Mouse (Mus musculus) liver (tissue): Measurements from ENCODE around the gene Tomt.

ENCODE experiments used
- DNase-seq: peaks from one replicate; pipeline ENCODE4 v3.0.0-alpha.2; 2020; ENCODE audit warnings: mixed read lengths

Gene Tomt

GRCm38 (mm10) chr7:101900331-101901097, 5.6 kb downstream of the Tomt start:
- no peak for DNase-seq

DNA sequence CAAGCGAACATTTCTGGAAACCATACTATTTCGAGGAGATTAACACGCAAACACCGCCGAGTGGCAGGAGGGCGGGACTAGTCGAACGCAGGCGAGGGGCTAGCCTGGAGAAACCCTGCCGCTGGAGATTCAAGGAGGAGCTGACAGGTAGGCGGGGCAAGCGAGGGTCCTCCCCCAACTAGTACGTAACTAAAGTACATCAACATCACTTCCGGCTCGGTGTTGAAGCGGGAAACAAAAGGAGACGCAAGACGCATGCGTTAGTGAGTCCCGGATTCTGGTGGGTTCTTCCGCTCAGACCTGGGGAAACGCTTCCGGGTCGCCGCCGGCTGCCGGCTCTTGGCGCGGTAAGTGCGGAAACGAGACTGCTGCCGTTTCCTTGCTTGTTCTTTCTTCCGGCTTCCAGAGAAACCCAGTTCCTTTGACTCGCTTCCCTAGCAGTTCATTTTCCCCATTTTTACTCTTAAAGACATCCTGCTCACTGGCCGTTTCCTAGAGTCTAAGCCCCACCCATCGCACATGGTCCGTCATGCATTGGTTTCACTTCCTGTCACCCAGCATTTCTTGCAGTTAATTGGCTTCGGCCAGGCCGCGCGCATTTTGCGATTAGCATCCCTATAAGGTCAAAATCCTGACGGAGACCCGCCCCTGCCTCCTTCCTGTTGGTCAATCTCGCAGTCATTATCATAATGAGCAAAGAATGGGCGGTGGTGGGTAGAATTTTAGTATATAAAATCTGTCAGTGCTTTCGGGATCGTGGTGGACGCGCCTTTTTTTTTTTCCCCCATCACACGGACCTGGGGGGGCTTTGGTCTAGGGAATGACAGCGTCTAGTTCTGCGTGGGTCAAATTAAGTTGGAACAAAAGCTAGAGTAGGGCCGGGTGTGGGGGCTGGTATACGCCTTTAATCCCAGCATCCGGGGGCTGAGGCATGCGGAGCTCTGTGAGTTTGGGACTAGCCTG, 9.8 kb downstream of the Tomt start:
- DNase-seq: peak; percentile 98

DNA sequence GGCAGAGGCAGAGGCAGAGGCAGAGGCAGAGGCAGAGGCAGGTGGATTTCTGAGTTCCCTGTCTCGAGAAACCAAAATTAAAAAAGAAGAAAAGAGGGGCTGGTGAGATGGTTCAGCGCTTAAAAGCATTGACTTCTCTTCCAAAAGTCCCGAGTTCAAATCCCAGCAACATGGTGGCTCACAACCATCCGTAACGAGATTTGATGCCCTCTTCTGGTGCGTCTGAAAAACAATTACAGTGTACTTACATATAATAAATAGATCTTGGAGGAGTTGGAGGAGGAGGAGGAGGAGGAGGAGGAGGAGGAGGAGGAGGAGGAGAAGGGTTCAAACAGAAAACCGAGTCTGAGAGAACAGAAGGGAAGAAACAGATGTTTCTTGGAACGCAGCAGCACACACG, 10.5 kb downstream of the Tomt start:
- no peak for DNase-seq

GRCm38 (mm10) chr7:101888460-101888859, 17.7 kb downstream of the Tomt start:
- no peak for DNase-seq

GRCm38 (mm10) chr7:101886274-101886673, 19.9 kb downstream of the Tomt start:
- no peak for DNase-seq

- no peak for DNase-seq
These were observed 22.0 kb downstream of the Tomt start for GRCm38 (mm10) chr7:101884160-101884559.

GRCm38 (mm10) chr7:101882413-101883154, 23.6 kb downstream of the Tomt start:
- DNase-seq: peak; percentile 13

DNA sequence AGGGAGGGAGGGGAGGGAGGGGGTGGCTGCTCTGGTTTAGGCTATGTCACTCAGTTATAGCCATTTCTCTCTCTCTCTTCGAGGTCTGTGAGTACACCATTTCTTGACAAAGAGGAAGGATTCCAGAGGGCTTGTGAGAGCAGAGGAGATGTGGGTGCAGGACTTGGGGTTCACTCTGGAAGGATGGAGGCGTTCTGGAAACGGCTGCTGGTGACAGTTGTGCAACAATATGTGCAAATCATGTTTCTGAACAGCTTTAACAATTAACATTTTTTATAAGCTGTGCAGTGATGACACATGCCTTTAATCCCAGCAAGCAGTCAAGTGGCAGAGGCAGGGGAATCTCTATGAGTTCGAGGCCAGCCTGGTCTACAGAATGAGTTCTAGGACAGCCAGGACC, 25.3 kb downstream of the Tomt start:
- no peak for DNase-seq

DNA sequence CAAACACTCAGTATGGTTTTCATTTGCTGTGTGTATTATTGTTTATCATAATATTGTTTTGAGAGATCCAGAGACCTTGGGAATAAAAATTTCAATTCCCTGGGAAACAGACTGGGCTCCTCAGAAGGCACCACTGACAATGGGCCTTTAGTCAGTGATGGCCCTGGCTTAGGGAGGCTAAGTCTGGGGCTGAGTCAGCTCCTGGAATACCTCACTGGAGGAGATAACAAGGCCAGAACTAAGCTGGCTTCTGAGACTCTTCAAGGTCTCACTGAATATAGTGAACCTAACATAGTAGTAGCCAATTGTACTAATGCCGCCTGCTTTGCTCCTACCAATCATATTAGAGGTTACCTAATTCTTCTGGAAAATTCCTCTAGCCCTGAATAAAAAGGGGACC, 30.2 kb downstream of the Tomt start:
- DNase-seq: no peak

DNA sequence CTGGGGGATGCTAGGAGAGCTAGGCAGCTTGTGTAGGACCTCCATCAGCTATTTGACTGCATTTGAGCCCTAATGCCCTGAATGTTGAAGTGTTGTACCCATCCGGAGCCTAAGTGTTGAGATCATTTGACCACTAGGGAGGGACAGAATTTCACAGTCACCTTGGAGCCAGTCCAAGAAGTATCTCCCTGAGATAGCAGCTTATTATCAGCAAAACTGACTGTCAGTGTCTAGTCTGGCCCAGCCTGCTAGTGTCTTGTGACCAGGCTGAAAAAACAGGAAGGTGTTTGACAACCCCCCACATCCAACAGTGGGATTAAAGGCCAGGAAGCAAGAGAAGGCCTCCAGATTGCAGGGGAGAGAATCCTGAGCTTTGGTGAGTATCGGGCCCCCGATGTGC, 34.9 kb downstream of the Tomt start:
- no peak for DNase-seq

DNA sequence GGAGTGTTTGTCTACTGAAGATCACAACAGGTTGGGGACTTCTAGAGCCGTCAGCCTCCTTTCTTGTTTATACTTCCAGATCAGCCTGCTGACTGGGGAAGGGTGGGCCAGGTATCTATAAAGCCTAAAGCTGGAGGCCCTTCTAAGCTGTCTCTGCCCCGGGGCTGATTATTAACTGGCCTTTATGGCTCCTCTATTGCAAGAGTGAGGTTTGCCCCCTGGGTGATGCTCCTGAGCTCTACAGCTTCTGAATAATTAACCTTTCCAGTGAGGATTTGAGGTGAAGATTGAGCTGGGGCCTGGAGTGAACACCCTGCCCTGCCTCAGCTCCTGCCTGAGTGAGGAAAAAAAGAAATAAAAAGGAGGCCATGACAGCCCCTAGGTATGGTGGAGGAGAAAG, 35.5 kb downstream of the Tomt start, which contains the start of gene Folr1:
TSS of gene Folr1 (minus strand) at position 160 of the 400 bp plus-strand sequence.
- DNase-seq: no peak

- DNase-seq: no peak
These were observed 37.0 kb downstream of the Tomt start for GRCm38 (mm10) chr7:101869163-101869500.

DNA sequence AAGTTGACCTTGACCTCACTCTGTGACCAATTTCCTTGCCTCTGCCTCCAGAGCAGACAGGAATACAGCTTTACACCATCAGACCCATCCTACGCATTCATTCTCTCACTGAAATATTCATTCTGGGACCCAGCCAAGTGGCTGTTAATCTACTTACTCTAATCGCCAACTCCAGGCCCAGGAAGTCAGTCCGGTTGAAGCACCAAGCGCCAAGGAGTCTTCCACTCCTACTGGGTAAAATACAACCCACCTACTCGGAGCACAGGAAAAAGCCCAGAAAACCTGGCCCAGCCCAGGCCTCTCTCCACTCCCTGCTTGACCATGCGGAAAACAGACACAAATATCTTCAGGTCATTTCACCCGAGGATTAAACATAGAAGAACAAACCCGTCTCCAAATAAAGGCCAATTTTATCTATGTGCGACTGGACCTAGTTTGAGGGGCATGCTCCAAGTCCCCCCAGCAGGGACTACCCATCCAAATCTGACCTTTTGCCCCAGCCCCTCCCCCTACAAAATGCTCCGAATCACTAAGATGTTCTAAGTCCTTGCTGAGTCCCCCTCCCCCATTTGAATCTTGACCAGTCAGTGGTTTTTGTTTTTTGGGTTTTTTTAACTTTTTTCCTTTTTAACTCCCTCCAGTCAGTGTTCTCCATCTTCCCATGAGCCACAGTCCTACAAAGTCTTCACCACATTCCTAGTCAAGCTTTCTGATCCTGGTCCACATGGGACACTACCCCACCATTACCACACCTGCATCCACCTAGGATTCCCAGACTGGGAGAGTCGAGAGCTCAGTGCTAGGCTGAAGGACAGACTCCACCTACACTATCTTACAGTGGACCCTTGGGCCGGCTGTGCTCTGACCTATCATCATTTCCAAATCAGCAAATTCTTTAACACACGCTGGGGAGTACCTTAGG, 37.7 kb downstream of the Tomt start:
- no peak for DNase-seq

- no peak for DNase-seq
These were observed 38.7 kb downstream of the Tomt start for GRCm38 (mm10) chr7:101867482-101867881.

DNA sequence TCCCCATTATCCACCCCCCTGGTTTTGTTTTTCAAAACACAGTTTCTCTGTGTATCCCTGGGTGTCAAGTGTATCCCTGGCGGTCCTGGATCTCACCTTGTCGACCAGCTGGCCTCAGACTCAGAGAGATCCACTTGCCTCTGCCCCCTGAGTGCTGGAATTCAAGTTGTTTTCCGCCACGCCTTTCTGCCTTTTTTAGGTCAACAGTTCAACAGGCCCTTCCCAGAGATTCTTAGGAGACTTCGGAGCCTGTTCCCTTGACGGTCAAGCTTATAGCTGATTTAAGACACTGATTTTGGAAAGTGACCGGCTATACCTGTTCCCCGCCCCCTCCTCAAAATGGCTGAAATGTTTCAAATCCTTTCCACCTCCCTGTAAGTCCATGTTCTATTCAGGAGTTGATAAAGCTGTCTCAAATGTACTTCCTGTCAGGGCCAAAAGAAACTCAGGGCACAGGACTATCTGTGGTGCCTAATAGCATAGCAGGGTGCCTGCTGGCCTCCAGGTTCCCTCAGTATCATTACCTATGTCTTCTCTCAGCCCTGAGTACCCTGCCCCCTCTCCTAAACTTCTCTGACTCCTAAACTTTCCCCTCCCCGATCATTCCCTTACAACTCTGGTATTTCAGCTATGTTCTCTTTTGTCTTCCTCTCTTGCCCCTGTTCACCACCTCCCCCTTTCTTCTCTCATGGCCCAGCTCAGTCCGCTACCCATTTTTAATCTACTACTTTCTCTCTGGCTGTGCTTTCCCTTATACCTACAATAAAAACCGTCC, 39.5 kb downstream of the Tomt start:
- no peak for DNase-seq

- no peak for DNase-seq
These were observed 42.7 kb downstream of the Tomt start, which contains the start of gene Anapc15 for GRCm38 (mm10) chr7:101863415-101863814. Gene Anapc15, plus strand, starts transcription at chr7:101863715.

DNA sequence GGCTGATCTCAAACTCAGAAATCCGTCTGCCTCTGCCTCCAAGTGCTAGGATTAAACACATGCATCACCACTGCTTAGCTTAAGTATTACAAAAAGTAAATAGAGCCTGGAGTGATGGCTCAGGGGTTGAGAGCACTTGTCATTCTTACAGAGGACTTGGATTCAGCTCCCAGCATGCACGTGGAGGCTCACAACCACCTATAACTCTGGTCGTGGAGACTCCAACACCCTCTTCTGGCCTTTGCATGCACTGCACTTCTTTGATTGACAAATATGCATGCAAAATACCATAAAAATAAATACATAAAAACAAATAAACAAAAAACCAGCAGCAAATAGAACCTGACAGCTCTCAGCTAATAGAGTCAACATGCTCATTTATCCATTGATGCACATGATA, 43.9 kb downstream of the Tomt start:
- DNase-seq: no peak

- DNase-seq: no peak
These were observed 45.2 kb downstream of the Tomt start for GRCm38 (mm10) chr7:101860978-101861377.

DNA sequence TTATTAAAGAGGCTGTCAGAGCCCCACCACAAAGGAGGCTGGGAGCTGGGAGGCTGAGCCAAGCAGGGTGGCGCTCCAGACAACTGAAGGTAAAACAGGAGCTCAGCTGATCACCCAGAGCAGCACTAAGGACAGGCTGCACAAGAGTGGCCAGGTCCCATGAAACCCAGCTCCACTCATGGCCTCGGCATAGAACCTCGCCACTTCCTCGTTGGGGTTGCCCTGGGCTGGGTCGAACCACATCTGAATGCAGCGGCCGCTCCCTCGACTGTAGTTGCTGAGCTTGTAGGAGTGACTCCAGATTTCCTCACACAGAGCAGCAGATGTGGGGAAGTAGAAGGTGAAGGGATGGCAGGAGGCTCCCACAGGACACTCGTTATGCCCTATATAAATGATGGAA, 47.8 kb downstream of the Tomt start:
- DNase-seq: no peak

GRCm38 (mm10) chr7:101857094-101857493, 49.1 kb downstream of the Tomt start, which contains the start of gene Folr2:
Gene Folr2, minus strand, starts transcription at chr7:101857194.
- no peak for DNase-seq

GRCm38 (mm10) chr7:101853816-101854215, 52.3 kb downstream of the Tomt start:
- DNase-seq: no peak
